In genomic region chr12:102779452-102779851, GRCm38 (mm10) we compare ENCODE assay signal across 11 mouse cellular contexts. TPM values are rescaled to one million over a fixed set of nuclear protein-coding genes. Genes with fewer than 3 reads are reported as not detected.
DNase-seq lines count a peak whose midpoint lies in the region; ATAC-seq and TF ChIP-seq lines count a peak whose summit lies in the region.
"Had no signal": no experiment of that assay in that cellular context is flagged by ENCODE, and none has a peak within 500 bp of the region (broad histone marks: within the 10 kb centered on the region; RNA-seq: fewer than 3 reads in every experiment).

No protein-coding gene starts in this region.

- 45% methylated on average over 3 of the region's 3 CpGs for WGBS in lung, embryonic 14.5 days
- 47% methylated on average over 3 of the region's 3 CpGs for WGBS in lung, adult 2 months
- WGBS in kidney, embryonic 16.5 days, result 50% methylated on average over 3 of the region's 3 CpGs

- H3K4me1 ChIP-seq in lung, embryonic 14.5 days (ENCODE audit: insufficient read depth), result no peaks in the 10 kb centered on the region
- H3K4me1 ChIP-seq in lung, adult 2 months (ENCODE audit: control insufficient read depth, insufficient read depth, low read length), result no peaks in the 10 kb centered on the region
- no peaks in the 10 kb centered on the region for H3K4me1 ChIP-seq in kidney, embryonic 16.5 days (ENCODE audit: insufficient read depth, low read length)

- TF ChIP-seq POLR2A in lung, adult 2 months (IDR thresholded peaks at IDR 0.05; ENCODE audit: borderline replicate concordance, extremely low read depth, low read depth, low read length), result no peak

- intact Hi-C loops in left cerebral cortex, postnatal 25 days (cut with DNase I), result no loop called here

- peak; percentile 31 for TF ChIP-seq CTCF in lung, embryonic 14.5 days (IDR thresholded peaks at IDR 0.05; ENCODE audit: low read depth)
- TF ChIP-seq CTCF in lung, adult 2 months (IDR thresholded peaks at IDR 0.05; ENCODE audit: insufficient read depth, low read length), result no peak

- H3K4me2 ChIP-seq in lung, embryonic 14.5 days, result no peak overlapping the region
- H3K4me2 ChIP-seq in kidney, embryonic 16.5 days (replicated peaks; ENCODE audit: low read depth, low read length), result no peak overlapping the region

- H3K27me3 ChIP-seq in lung, embryonic 14.5 days (ENCODE audit: insufficient read depth, low read length), result no peaks in the 10 kb centered on the region
- H3K27me3 ChIP-seq in kidney, embryonic 16.5 days (ENCODE audit: insufficient read depth, low read length), result no peaks in the 10 kb centered on the region

- ATAC-seq in CD4-positive, CD25-positive, alpha-beta regulatory T cell, adult 4 months, result no peak
- peak; percentile 57; the same call in 1 of the 2 replicates for ATAC-seq in lung, embryonic 14.5 days (ENCODE audit: insufficient read depth)
- ATAC-seq in kidney, embryonic 16.5 days (ENCODE audit: low FRiP score, low TSS enrichment), result peak; percentile 61; the same call in 1 of the 2 replicates

- H3K27ac ChIP-seq in lung, embryonic 14.5 days (ENCODE audit: low read depth), result no peak overlapping the region
- H3K27ac ChIP-seq in kidney, embryonic 16.5 days (ENCODE audit: low read length), result no peak overlapping the region

- peaks cover 45% of the 10 kb centered on the region for H3K36me3 ChIP-seq in lung, embryonic 14.5 days (ENCODE audit: insufficient read depth)
- H3K36me3 ChIP-seq in kidney, embryonic 16.5 days (ENCODE audit: insufficient read depth, low read length), result peaks cover 28% of the 10 kb centered on the region; the same call in 1 of the 2 replicates

- no peak overlapping the region for H3K9ac ChIP-seq in lung, embryonic 14.5 days
- no peak overlapping the region for H3K9ac ChIP-seq in kidney, embryonic 16.5 days (replicated peaks; ENCODE audit: low read length)

- H3K4me3 ChIP-seq in lung, embryonic 14.5 days (ENCODE audit: low read depth, low read length), result no peak overlapping the region
- no peak overlapping the region for H3K4me3 ChIP-seq in lung, adult 2 months (replicated peaks; ENCODE audit: extremely low read depth, low read depth, low read length)
- H3K4me3 ChIP-seq in kidney, embryonic 16.5 days (ENCODE audit: low read length), result no peak overlapping the region
- H3K4me3 ChIP-seq: erythroblast, embryonic 14.5 days had no signal

- peak; percentile 42 for DNase-seq in CD4-positive, CD25-positive, alpha-beta regulatory T cell, adult 2 months (ENCODE audit: low read depth, low spot score)
- peak; percentile 44 for DNase-seq in lung, embryonic 14.5 days
- DNase-seq in lung, adult 2 months, result no peak
- peak; percentile 18 for DNase-seq in retina, embryonic 14.5 days (ENCODE audit: low spot score)
- DNase-seq in left cerebral cortex, postnatal 25 days (ENCODE audit: low spot score in 2 of 2), result no peak
- no peak for DNase-seq in right cerebral cortex, adult 2 months (ENCODE audit: low spot score in 2 of 2)

- H3K9me3 ChIP-seq in lung, embryonic 14.5 days (ENCODE audit: low read depth, low read length), result no peaks in the 10 kb centered on the region
- no peaks in the 10 kb centered on the region for H3K9me3 ChIP-seq in kidney, embryonic 16.5 days (ENCODE audit: low read length)

RNA-seq across cellular contexts. Expression of gene Gm20604, which starts 21.0 kb away (rescaled TPM):
- polyA plus RNA-seq in CD4-positive, CD25-positive, alpha-beta regulatory T cell, adult 4 months (2017; shearing (Covaris generic)), result 1 to 10 TPM; 6.1 to 9.5 TPM
- polyA plus RNA-seq in lung, embryonic 14.5 days (2014; fragmentation: Nextera tagmentation; extraction: Ambion mirVana), result 27.4 and 27.7 TPM in 2 replicates
- polyA plus RNA-seq in lung, adult 2 months (2012; rRNA removed), result 1.5 and 2.8 TPM in 2 replicates
- polyA plus RNA-seq in kidney, embryonic 16.5 days (2015; fragmentation: Nextera tagmentation; extraction: Ambion mirVana), result 26.6 and 27.2 TPM in 2 replicates
- 10 to 100 TPM; 19.9 to 20.0 TPM for total RNA-seq in left cerebral cortex, postnatal 25 days (2021)

RNA-seq across cellular contexts. Expression of gene Ubr7, which starts 21.7 kb away (rescaled TPM):
- polyA plus RNA-seq in CD4-positive, CD25-positive, alpha-beta regulatory T cell, adult 4 months (2017; shearing (Covaris generic)), result 10 to 100 TPM; 19.5 to 21.7 TPM
- 53.2 and 54.3 TPM in 2 replicates for polyA plus RNA-seq in lung, embryonic 14.5 days (2014; fragmentation: Nextera tagmentation; extraction: Ambion mirVana)
- 11.4 and 14.6 TPM in 2 replicates for polyA plus RNA-seq in lung, adult 2 months (2012; rRNA removed)
- polyA plus RNA-seq in kidney, embryonic 16.5 days (2015; fragmentation: Nextera tagmentation; extraction: Ambion mirVana), result 45.6 and 47.6 TPM in 2 replicates
- 10 to 100 TPM; 34.3 to 36.6 TPM for total RNA-seq in left cerebral cortex, postnatal 25 days (2021)

RNA-seq across cellular contexts. Expression of gene Gon7, which starts 21.8 kb away (rescaled TPM):
- 10 to 100 TPM; 27.3 to 32.2 TPM for polyA plus RNA-seq in CD4-positive, CD25-positive, alpha-beta regulatory T cell, adult 4 months (2017; shearing (Covaris generic))
- 29.2 and 32.3 TPM in 2 replicates for polyA plus RNA-seq in lung, embryonic 14.5 days (2014; fragmentation: Nextera tagmentation; extraction: Ambion mirVana)
- 13.3 and 16.8 TPM in 2 replicates for polyA plus RNA-seq in lung, adult 2 months (2012; rRNA removed)
- 29.3 and 34.0 TPM in 2 replicates for polyA plus RNA-seq in kidney, embryonic 16.5 days (2015; fragmentation: Nextera tagmentation; extraction: Ambion mirVana)
- total RNA-seq in left cerebral cortex, postnatal 25 days (2021), result 10 to 100 TPM; 16.9 to 18.2 TPM

RNA-seq across cellular contexts. Expression of gene Gm28051, which starts 21.9 kb away (rescaled TPM):
- not detected for polyA plus RNA-seq in CD4-positive, CD25-positive, alpha-beta regulatory T cell, adult 4 months (2017; shearing (Covaris generic))
- polyA plus RNA-seq in lung, embryonic 14.5 days (2014; fragmentation: Nextera tagmentation; extraction: Ambion mirVana), result not detected in 2 replicates
- polyA plus RNA-seq in lung, adult 2 months (2012; rRNA removed), result not detected in 2 replicates
- not detected in 2 replicates for polyA plus RNA-seq in kidney, embryonic 16.5 days (2015; fragmentation: Nextera tagmentation; extraction: Ambion mirVana)
- not detected for total RNA-seq in left cerebral cortex, postnatal 25 days (2021)
- total RNA-seq: layer of hippocampus, postnatal 25 days; neutrophil, adult 5-6 weeks had no signal
- polyA plus RNA-seq: erythroblast, embryonic 14.5 days had no signal

RNA-seq across cellular contexts. Expression of gene Tmem251, which starts 35.9 kb away (rescaled TPM):
- polyA plus RNA-seq in CD4-positive, CD25-positive, alpha-beta regulatory T cell, adult 4 months (2017; shearing (Covaris generic)), result 1 to 10 TPM; 9.7 TPM
- polyA plus RNA-seq in lung, embryonic 14.5 days (2014; fragmentation: Nextera tagmentation; extraction: Ambion mirVana), result 11.2 and 11.4 TPM in 2 replicates
- polyA plus RNA-seq in lung, adult 2 months (2012; rRNA removed), result 2.1 and 2.6 TPM in 2 replicates
- polyA plus RNA-seq in kidney, embryonic 16.5 days (2015; fragmentation: Nextera tagmentation; extraction: Ambion mirVana), result 9.5 and 11.0 TPM in 2 replicates
- total RNA-seq in left cerebral cortex, postnatal 25 days (2021), result 1 to 10 TPM; 6.0 to 6.4 TPM

Comparison
In these comparisons a context has a peak if more than half of its experiments do, and no peak if none do; other contexts are left out.
1. DNase-seq: peak in CD4-positive, CD25-positive, alpha-beta regulatory T cell, adult 2 months (single experiment), lung, embryonic 14.5 days (single experiment) and retina, embryonic 14.5 days (single experiment); none in lung, adult 2 months (single experiment), left cerebral cortex, postnatal 25 days (0 of 2) and right cerebral cortex, adult 2 months (0 of 2).